Mouse (Mus musculus) MEL (cell line): ENCODE results near the gene Ddx21. TPM values are rescaled to one million over a fixed set of nuclear protein-coding genes. Genes with fewer than 3 reads are reported as not detected.

ENCODE experiments used
- DNase-seq: peaks from one replicate; pipeline ENCODE4 v3.0.0; 2011; ENCODE audit warnings: low read depth, low spot score
- H3K27ac ChIP-seq: 2 replicates; pipeline ENCODE4 v1.5.1; 2012; ENCODE audit warnings: low read depth, mild to moderate bottlenecking, control low read depth, low read length, moderate library complexity; ENCODE audit not compliant: control insufficient read depth
- H3K27me3 ChIP-seq, 2 experiments: fragments of 150-350 bp in 1 of 2; sonication (generic) in 1 of 2; 2 replicates each; pipeline ENCODE4 v1.6.1; 2012; ENCODE audit warnings: low read length in 2 of 2, mild to moderate bottlenecking in 2 of 2, improper control_type of control experiment in 1 of 2, moderate library complexity in 1 of 2; ENCODE audit not compliant: insufficient read depth in 2 of 2, control insufficient read depth in 1 of 2
- H3K36me3 ChIP-seq, 2 experiments: 2 replicates each; pipeline ENCODE4 v1.6.1; 2012 to 2014; ENCODE audit warnings: low read length in 2 of 2, improper control_type of control experiment in 1 of 2, inconsistent platforms in 1 of 2, mild to moderate bottlenecking in 1 of 2; ENCODE audit not compliant: insufficient read depth in 2 of 2, control insufficient read depth in 1 of 2
- H3K4me1 ChIP-seq, 2 experiments: fragments of 150-350 bp in 1 of 2; sonication (generic) in 1 of 2; 2 replicates each; pipeline ENCODE4 v1.6.1; 2012; ENCODE audit warnings: low read length in 2 of 2, improper control_type of control experiment in 1 of 2, mild to moderate bottlenecking in 1 of 2; ENCODE audit not compliant: insufficient read depth in 2 of 2, control insufficient read depth in 1 of 2
- H3K4me3 ChIP-seq, 2 experiments: fragments of 150-350 bp in 1 of 2; sonication (generic) in 1 of 2; 2 replicates each; pipeline ENCODE4 v1.5.1; 2012; ENCODE audit warnings: low read depth in 2 of 2, low read length in 2 of 2, mild to moderate bottlenecking in 2 of 2, moderate library complexity in 2 of 2, control low read depth in 1 of 2, improper control_type of control experiment in 1 of 2; ENCODE audit not compliant: control insufficient read depth in 1 of 2, insufficient read depth in 1 of 2
- H3K79me2 ChIP-seq: 2 replicates; pipeline ENCODE4 v1.6.1; 2012; ENCODE audit warnings: mild to moderate bottlenecking, low read length, moderate library complexity; ENCODE audit not compliant: control insufficient read depth, poor library complexity, insufficient read depth
- H3K9ac ChIP-seq: 2 replicates; pipeline ENCODE4 v1.6.1; 2012; ENCODE audit warnings: low read depth, mild to moderate bottlenecking, control low read depth, low read length, moderate library complexity; ENCODE audit not compliant: control insufficient read depth, poor library complexity, severe bottlenecking
- H3K9me3 ChIP-seq: fragments of 150-350 bp; sonication (generic); replicated peaks from 2 replicates; pipeline ENCODE4 v1.6.1; 2012; ENCODE audit warnings: mild to moderate bottlenecking, low read length, improper control_type of control experiment, moderate library complexity; ENCODE audit not compliant: insufficient read depth
- CHD1 ChIP-seq: IDR thresholded peaks from 2 replicates; pipeline ENCODE4 v1.6.1; 2012; ENCODE audit warnings: low read depth, mild to moderate bottlenecking, inconsistent platforms, low read length, improper control_type of control experiment
- ELF1 ChIP-seq: IDR thresholded peaks from 2 replicates; pipeline ENCODE4 v1.6.1; 2014; ENCODE audit warnings: low read depth, mild to moderate bottlenecking, inconsistent platforms, low read length, improper control_type of control experiment, moderate library complexity
- EP300 ChIP-seq, 2 experiments: IDR thresholded peaks; 2 replicates each; pipeline ENCODE4 v1.6.1; 2011; ENCODE audit warnings: improper control_type of control experiment in 2 of 2, low read length in 2 of 2, low read depth in 1 of 2, mild to moderate bottlenecking in 1 of 2
- ETS1 ChIP-seq: IDR thresholded peaks from 2 replicates; pipeline ENCODE4 v1.6.1; 2012; ENCODE audit warnings: low read depth, mild to moderate bottlenecking, inconsistent platforms, low read length, improper control_type of control experiment, moderate library complexity
- GABPA ChIP-seq: IDR thresholded peaks from 2 replicates; pipeline ENCODE4 v1.6.1; 2012; ENCODE audit warnings: low read depth, mild to moderate bottlenecking, inconsistent platforms, low read length, improper control_type of control experiment, moderate library complexity
- GATA1 ChIP-seq: IDR thresholded peaks from 2 replicates; pipeline ENCODE4 v1.6.1; 2011; ENCODE audit warnings: low read depth, low read length, improper control_type of control experiment
- MAX ChIP-seq: IDR thresholded peaks from 2 replicates; pipeline ENCODE4 v1.6.1; 2011; ENCODE audit warnings: low read length, improper control_type of control experiment
- MXI1 ChIP-seq: IDR thresholded peaks from 2 replicates; pipeline ENCODE4 v1.6.1; 2011; ENCODE audit warnings: mild to moderate bottlenecking, low read depth, low read length, improper control_type of control experiment
- NRF1 ChIP-seq: IDR thresholded peaks from 2 replicates; pipeline ENCODE4 v1.6.1; 2014; ENCODE audit warnings: low read depth, mild to moderate bottlenecking, inconsistent platforms, low read length, improper control_type of control experiment, moderate library complexity; ENCODE audit not compliant: poor library complexity, insufficient read depth, severe bottlenecking
- RAD21 ChIP-seq: IDR thresholded peaks from 2 replicates; pipeline ENCODE4 v1.6.1; 2011; ENCODE audit warnings: mild to moderate bottlenecking, low read depth, low read length, improper control_type of control experiment
- SIN3A ChIP-seq: IDR thresholded peaks from 2 replicates; pipeline ENCODE4 v1.6.1; 2012; ENCODE audit warnings: low read length, improper control_type of control experiment, inconsistent platforms
- SMC3 ChIP-seq: IDR thresholded peaks from 2 replicates; pipeline ENCODE4 v1.6.1; 2011; ENCODE audit warnings: low read depth, low read length, improper control_type of control experiment
- TBP ChIP-seq: IDR thresholded peaks from 2 replicates; pipeline ENCODE4 v1.8.0; 2011; ENCODE audit warnings: low read depth, low read length, improper control_type of control experiment
- USF1 ChIP-seq: IDR thresholded peaks from 2 replicates; pipeline ENCODE4 v1.6.1; 2014; ENCODE audit warnings: low read depth, mild to moderate bottlenecking, inconsistent platforms, low read length, improper control_type of control experiment, moderate library complexity
- USF2 ChIP-seq, 2 experiments: IDR thresholded peaks; 2 replicates each; pipeline ENCODE4 v1.6.1; 2011 to 2012; ENCODE audit warnings: improper control_type of control experiment in 2 of 2, low read length in 2 of 2, borderline replicate concordance in 1 of 2, inconsistent platforms in 1 of 2, low read depth in 1 of 2, mild to moderate bottlenecking in 1 of 2; ENCODE audit not compliant: insufficient read depth in 1 of 2
- ZC3H11A ChIP-seq: IDR thresholded peaks from 2 replicates; pipeline ENCODE4 v1.6.1; 2012; ENCODE audit warnings: low read depth, mild to moderate bottlenecking, inconsistent platforms, low read length, improper control_type of control experiment
- polyA plus RNA-seq, 2 experiments: library from polyadenylated mRNA; stranded (reverse) in 1 of 2; unstranded in 1 of 2; fragments of >175 nt in 1 of 2; fragments of >200 nt in 1 of 2; gene quantifications; 2 replicates each; pipeline versions ENCODE4 v1.2.1 to v1.2.4; 2012; ENCODE audit warnings: low replicate concordance in 2 of 2, low read depth in 1 of 2; ENCODE audit not compliant: insufficient read length in 2 of 2, insufficient read depth in 1 of 2, missing spikeins in 1 of 2
- total RNA-seq: library from RNA; depleted of rRNA; stranded (reverse); fragments of 300-350 nt; gene quantifications from 2 replicates; pipeline ENCODE4 v1.2.3, GENCODE M21; 2012

The Ddx21 gene
- total and polyA plus RNA-seq, 3 experiments = 299 to 2,442 (median 386) TPM

- TF ChIP-seq USF1 (no peak), EP300 (IDR thresholded peaks at IDR 0.05; ENCODE audit: low read depth in 1 of 2, low read length in 2 of 2) (no peak)
These were observed 52.4 kb downstream of the Ddx21 start (continued) for GRCm38 (mm10) chr10:62549523-62550166.

GRCm38 (mm10) chr10:62546441-62546840, 55.6 kb downstream of the Ddx21 start:
- H3K27ac ChIP-seq = no peak overlapping the region
- H3K36me3 ChIP-seq = peaks cover 0 to 12% of the 10 kb centered on the region in 2 experiments; a peak in 2 of 4 replicates
- no peak overlapping the region for H3K9ac ChIP-seq
- no peak for DNase-seq
- no peak overlapping the region for H3K4me3 ChIP-seq
- peaks cover 9 to 27% of the 10 kb centered on the region in 2 experiments for H3K4me1 ChIP-seq
- H3K79me2 ChIP-seq = no peaks in the 10 kb centered on the region; the same call in 1 of the 2 replicates
- no peaks in the 10 kb centered on the region for H3K9me3 ChIP-seq
- TF ChIP-seq CHD1 = no peak
- TF ChIP-seq ELF1 = no peak
- no peak for TF ChIP-seq USF1
- no peak for TF ChIP-seq ETS1
- TF ChIP-seq USF2 (IDR thresholded peaks at IDR 0.05; ENCODE audit: borderline replicate concordance in 1 of 2, insufficient read depth in 1 of 2, low read depth in 1 of 2, low read length in 2 of 2) = no peak
- TF ChIP-seq TBP = no peak
- no peak for TF ChIP-seq RAD21
- TF ChIP-seq GATA1 = no peak
- TF ChIP-seq SIN3A = no peak
- no peak for TF ChIP-seq GABPA
- TF ChIP-seq MXI1 = no peak
- TF ChIP-seq MAX = no peak
- TF ChIP-seq NRF1 = no peak
- TF ChIP-seq SMC3 = no peak
- no peak for TF ChIP-seq EP300 (IDR thresholded peaks at IDR 0.05; ENCODE audit: low read depth in 1 of 2, low read length in 2 of 2)
- H3K27me3 ChIP-seq = no peaks in the 10 kb centered on the region

GRCm38 (mm10) chr10:62545759-62546158, 56.3 kb downstream of the Ddx21 start:
- TF ChIP-seq ZC3H11A (no peak), SMC3 (peak; percentile 11; the same call in 1 of the 2 replicates)
- Histone ChIP-seq H3K27ac (no peak overlapping the region), H3K4me3 (no peak overlapping the region), H3K79me2 (no peaks in the 10 kb centered on the region; the same call in 1 of the 2 replicates), H3K27me3 (no peaks in the 10 kb centered on the region), H3K36me3 (peaks cover 0 to 16% of the 10 kb centered on the region in 2 experiments; a peak in 2 of 4 replicates), H3K9ac (no peak overlapping the region), H3K4me1 (peaks cover 9 to 31% of the 10 kb centered on the region in 2 experiments), H3K9me3 (no peaks in the 10 kb centered on the region)
- no peak for DNase-seq
